Mouse (Mus musculus) heart, embryonic 16.5 days (tissue): ENCODE measurements around the gene Smad3. TPM values are rescaled to one million over a fixed set of nuclear protein-coding genes. Genes with fewer than 3 reads are reported as not detected.

Experiments used
- ATAC-seq: fragments of 200-750 bp; cut with Nextera tagmentation; replicated peaks from 2 replicates; pipeline ENCODE4 v1.8.0; 2017; ENCODE audit warnings: moderate number of reproducible peaks; ENCODE audit not compliant: insufficient read depth, low FRiP score; ENCODE audit errors: extremely low read depth
- H3K27ac ChIP-seq: fragments of 300-500 bp; sonication (generic); 2 replicates; pipeline ENCODE4 v1.5.1; 2014; ENCODE audit warnings: mild to moderate bottlenecking, low read length, control low read depth, moderate library complexity
- H3K27me3 ChIP-seq: fragments of 300-500 bp; sonication (generic); 2 replicates; pipeline ENCODE4 v1.6.1; 2014; ENCODE audit warnings: low read length, mixed read lengths; ENCODE audit not compliant: control insufficient read depth, insufficient read depth
- H3K36me3 ChIP-seq: fragments of 300-500 bp; sonication (generic); 2 replicates; pipeline ENCODE4 v1.6.1; 2014; ENCODE audit not compliant: control insufficient read depth, insufficient read depth
- H3K4me1 ChIP-seq: fragments of 300-500 bp; sonication (generic); 2 replicates; pipeline ENCODE4 v1.6.1; 2014; ENCODE audit warnings: low read length, mixed read lengths; ENCODE audit not compliant: control insufficient read depth, insufficient read depth
- H3K4me2 ChIP-seq: fragments of 300-500 bp; sonication (generic); 2 replicates; pipeline ENCODE4 v1.6.1; 2014; ENCODE audit warnings: low read depth, mild to moderate bottlenecking, control low read depth, low read length
- H3K4me3 ChIP-seq: fragments of 300-500 bp; sonication (generic); 2 replicates; pipeline ENCODE4 v1.5.1; 2014; ENCODE audit warnings: mild to moderate bottlenecking, control low read depth, low read length
- H3K9ac ChIP-seq: fragments of 300-500 bp; sonication (generic); 2 replicates; pipeline ENCODE4 v1.6.1; 2014; ENCODE audit warnings: low read length, control low read depth
- H3K9me3 ChIP-seq: fragments of 300-500 bp; sonication (generic); replicated peaks from 2 replicates; pipeline ENCODE4 v1.6.1; 2016; ENCODE audit warnings: low read length; ENCODE audit not compliant: control insufficient read depth
- WGBS: fragments of 180-500 bp; shearing (Covaris S2); extraction: QIAGEN DNeasy Blood & Tissue Kit; methylation state at CpG from one replicate; pipeline ENCODE4 v1.1.7; 2014; 5-methylcytosine and 5-hydroxymethylcytosine counted together
- polyA plus RNA-seq: library from polyadenylated mRNA; unstranded; fragments of >200 nt; fragmentation: Nextera tagmentation; extraction: Ambion mirVana; gene quantifications from 2 replicates; pipeline ENCODE4 v1.2.1, GENCODE M21; 2015

Gene Smad3
- polyA plus RNA-seq, 1 experiment from 2014 or later, result 12.5 TPM

DNA sequence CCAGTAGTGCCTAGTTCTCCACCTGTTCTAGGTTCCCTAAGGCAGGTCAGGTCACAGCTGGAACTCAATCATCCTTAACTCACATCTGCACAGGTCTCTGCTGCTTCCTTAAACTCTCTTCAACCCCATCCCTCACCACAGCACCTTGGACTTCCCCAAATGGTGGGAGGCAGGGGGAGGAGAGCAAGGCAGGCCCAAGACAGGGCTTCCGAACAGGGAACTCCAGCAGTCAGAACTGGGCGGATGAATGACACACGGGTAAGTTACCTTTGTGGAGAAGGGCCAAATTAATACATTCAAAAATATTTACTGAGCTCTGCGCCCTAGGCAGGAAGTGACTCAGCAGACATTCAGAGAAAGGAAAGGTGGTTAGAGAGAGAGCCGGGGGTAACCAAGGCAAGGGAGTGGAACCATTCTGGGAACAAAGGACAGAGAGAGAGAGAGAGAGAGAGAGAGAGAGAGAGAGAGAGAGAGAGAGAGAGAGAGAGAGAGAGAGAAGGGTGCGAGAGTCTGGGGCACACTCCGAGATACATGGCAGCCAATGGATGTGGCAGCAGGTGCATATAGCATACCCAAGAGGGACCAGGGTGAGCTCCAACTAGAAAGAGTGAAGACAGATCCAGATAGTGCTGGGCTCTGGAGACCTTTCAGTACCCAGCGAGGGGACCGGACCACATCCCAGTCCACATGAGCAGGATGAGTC is 36.1 kb downstream of the Smad3 start:
- H3K9ac ChIP-seq, result no peak overlapping the region
- no peaks in the 10 kb centered on the region for H3K27me3 ChIP-seq
- no peaks in the 10 kb centered on the region for H3K9me3 ChIP-seq
- WGBS, result 68% methylated on average over 9 of the region's 9 CpGs
- H3K27ac ChIP-seq, result peak overlapping the region; percentile 5
- no peak for ATAC-seq
- no peak overlapping the region for H3K4me2 ChIP-seq
- H3K36me3 ChIP-seq, result no peaks in the 10 kb centered on the region
- H3K4me1 ChIP-seq, result peaks cover 88% of the 10 kb centered on the region
- H3K4me3 ChIP-seq, result no peak overlapping the region

- ATAC-seq, result 0 out of 2 replicates have a peak, but pooled peaks have one; percentile 9
- no peaks in the 10 kb centered on the region for H3K36me3 ChIP-seq
- H3K4me1 ChIP-seq, result peaks cover 88% of the 10 kb centered on the region
- peak overlapping the region; percentile 5 for H3K27ac ChIP-seq
- no peaks in the 10 kb centered on the region for H3K27me3 ChIP-seq
- H3K9me3 ChIP-seq, result no peaks in the 10 kb centered on the region
- 20% methylated on average over 6 of the region's 6 CpGs for WGBS
- H3K9ac ChIP-seq, result peak overlapping the region; percentile 28; the same call in 1 of the 2 replicates
- no peak overlapping the region for H3K4me2 ChIP-seq
- H3K4me3 ChIP-seq, result no peak overlapping the region
These were observed 37.1 kb downstream of the Smad3 start for GRCm38 (mm10) chr9:63720715-63721114.

- Histone ChIP-seq H3K27me3 (no peaks in the 10 kb centered on the region), H3K27ac (no peak overlapping the region), H3K9ac (no peak overlapping the region), H3K9me3 (no peaks in the 10 kb centered on the region), H3K4me2 (no peak overlapping the region), H3K4me3 (no peak overlapping the region), H3K36me3 (no peaks in the 10 kb centered on the region), H3K4me1 (peaks cover 89% of the 10 kb centered on the region)
- no peak for ATAC-seq
- WGBS, result 60% methylated on average over 16 of the region's 16 CpGs
These were observed 37.9 kb downstream of the Smad3 start for GRCm38 (mm10) chr9:63719770-63720440.

DNA sequence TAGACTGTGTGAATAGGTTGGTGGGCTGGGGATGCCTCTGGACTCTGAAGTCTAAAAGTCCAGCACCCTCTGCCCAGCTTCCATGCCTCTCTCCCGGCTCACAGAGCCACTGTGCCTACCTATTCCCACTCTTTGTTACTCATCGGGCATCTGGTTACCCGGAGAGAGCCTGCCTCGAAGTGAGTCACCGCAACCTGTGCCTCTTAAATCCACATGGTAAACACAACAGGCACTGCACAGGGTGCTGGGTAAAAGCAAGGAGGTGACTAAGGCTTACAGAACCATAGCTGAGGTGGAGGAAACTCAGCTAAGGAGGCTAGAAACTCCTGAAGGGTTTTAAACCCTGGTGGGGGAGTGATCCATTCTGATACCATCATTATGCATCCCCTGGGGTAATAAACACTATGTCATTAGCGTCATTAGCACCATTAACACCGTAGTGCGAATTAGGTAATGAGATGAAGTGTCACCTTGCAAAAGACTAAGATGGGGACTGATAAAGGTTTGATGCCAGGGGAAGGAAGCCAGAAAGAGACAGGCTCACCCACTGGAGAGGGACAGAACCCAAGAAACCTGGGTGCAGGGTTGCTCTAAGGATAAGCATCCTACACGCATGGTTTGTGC is 38.9 kb downstream of the Smad3 start:
- ATAC-seq, result no peak
- no peak overlapping the region for H3K4me2 ChIP-seq
- WGBS, result 79% methylated on average over 9 of the region's 9 CpGs
- no peak overlapping the region for H3K4me3 ChIP-seq
- no peaks in the 10 kb centered on the region for H3K36me3 ChIP-seq
- H3K4me1 ChIP-seq, result peaks cover 84% of the 10 kb centered on the region
- no peak overlapping the region for H3K9ac ChIP-seq
- no peak overlapping the region for H3K27ac ChIP-seq
- H3K9me3 ChIP-seq, result no peaks in the 10 kb centered on the region
- no peaks in the 10 kb centered on the region for H3K27me3 ChIP-seq

DNA sequence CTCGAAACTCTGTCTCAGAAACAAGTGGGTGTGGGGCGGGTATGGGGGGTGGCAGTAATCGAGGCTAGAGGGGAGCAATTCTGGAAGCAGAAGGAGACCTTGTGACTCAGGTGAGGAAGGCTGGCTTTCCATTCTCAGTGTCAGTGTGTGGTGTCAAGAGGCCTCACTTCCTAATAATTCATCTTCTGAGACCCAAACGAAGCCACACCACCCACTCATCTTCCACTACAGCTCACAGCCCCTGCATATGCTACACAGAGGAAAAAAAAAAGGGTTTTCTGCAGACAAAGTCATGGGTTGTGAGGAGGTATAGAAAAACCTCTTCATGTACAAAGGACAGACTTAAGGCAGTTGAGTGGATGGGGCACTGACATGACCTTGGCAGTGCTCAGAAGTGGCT is 39.6 kb downstream of the Smad3 start:
- ATAC-seq, result no peak
- H3K4me3 ChIP-seq, result no peak overlapping the region
- no peak overlapping the region for H3K9ac ChIP-seq
- H3K4me2 ChIP-seq, result no peak overlapping the region
- no peaks in the 10 kb centered on the region for H3K27me3 ChIP-seq
- no peaks in the 10 kb centered on the region for H3K36me3 ChIP-seq
- peaks cover 83% of the 10 kb centered on the region for H3K4me1 ChIP-seq
- H3K27ac ChIP-seq, result no peak overlapping the region
- H3K9me3 ChIP-seq, result no peaks in the 10 kb centered on the region
- WGBS, result 81% methylated on average over 4 of the region's 4 CpGs

DNA sequence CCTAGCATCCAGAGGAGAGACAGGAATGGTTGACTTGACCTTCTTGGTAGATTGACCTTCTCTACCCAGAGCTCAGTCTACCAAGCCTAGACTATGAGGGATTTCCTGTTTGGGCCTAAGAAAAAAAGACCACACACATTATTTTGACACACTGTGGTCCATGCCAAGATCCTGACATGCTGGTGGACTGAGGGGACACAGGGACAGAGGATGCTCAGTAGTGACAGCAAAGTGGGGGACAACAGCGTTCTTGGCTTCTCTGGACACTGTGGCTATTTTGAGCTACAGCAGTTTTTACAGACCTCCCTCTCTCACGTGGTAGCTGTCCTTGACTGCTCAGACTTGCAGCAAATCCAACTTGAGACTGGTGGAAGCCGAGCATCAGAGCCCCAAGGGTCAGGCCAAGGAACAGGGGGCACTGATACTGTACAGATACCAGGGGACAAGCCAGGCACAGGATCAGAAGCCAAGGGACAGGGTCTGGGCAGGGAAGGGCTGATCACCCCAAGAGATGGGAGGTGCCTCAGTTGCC is 40.3 kb downstream of the Smad3 start:
- Histone ChIP-seq H3K27ac (peak overlapping the region; percentile 63), H3K9ac (no peak overlapping the region), H3K36me3 (no peaks in the 10 kb centered on the region), H3K27me3 (no peaks in the 10 kb centered on the region), H3K9me3 (no peaks in the 10 kb centered on the region), H3K4me2 (no peak overlapping the region), H3K4me1 (peaks cover 81% of the 10 kb centered on the region), H3K4me3 (no peak overlapping the region)
- ATAC-seq, result no peak
- WGBS, result 22% methylated on average over 3 of the region's 3 CpGs

DNA sequence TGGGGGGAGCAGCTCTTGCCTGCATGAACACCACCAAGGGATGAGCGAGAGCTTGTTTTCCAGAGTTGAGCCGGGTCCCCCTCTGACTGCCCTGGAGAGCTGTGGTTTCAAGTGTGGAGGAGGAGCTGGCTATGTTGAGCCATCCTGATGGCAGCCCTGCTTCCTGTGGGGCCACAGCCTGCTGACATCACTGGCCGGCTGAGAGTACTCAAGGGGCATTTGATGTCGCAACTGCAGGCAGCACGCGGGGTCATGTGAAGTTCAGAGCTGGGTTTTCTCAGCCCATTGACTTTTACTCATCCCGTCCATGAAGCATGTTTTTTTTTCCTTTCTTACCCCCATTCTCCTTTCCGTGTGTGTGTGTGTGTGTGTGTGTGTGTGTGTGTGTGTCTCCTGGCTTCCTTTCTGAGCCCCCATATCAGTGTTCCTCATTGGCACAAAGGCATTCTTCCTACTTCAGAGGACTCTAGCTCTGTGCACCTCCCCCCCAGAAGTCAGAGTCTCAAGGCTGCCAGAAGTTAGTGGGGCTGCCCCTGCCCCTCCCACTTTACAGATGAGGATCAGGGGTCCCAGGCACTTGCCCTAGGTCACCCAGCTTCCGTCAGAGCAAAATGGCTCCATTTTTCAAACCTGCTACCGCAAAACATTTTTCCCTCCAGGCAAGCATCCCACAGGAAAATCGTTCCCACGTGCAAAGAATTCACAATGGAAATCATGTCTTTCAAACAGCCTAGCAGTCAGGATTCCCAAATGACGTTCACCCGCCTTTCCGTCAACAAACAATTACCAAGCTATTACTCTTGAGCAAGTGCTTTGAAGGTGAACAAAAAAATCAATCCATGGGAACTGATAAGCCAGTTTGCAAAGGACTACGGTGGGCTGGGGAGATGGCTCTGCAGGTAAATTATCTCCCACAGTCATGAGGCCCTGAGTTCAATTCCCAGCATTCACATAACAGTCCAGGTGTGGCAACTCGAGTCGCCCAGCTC is 41.4 kb downstream of the Smad3 start:
- peak overlapping the region; percentile 35; the same call in 1 of the 2 replicates for H3K4me2 ChIP-seq

GRCm38 (mm10) chr9:63714572-63714971 is 43.2 kb downstream of the Smad3 start:
- no peak overlapping the region for H3K9ac ChIP-seq
- H3K36me3 ChIP-seq, result 0 out of 2 replicates have a peak, but pooled peaks cover 4% of the 10 kb centered on the region
- H3K4me3 ChIP-seq, result no peak overlapping the region
- peaks cover 2% of the 10 kb centered on the region; the same call in 1 of the 2 replicates for H3K9me3 ChIP-seq
- H3K27ac ChIP-seq, result no peak overlapping the region
- no peak overlapping the region for H3K4me2 ChIP-seq
- 72% methylated on average over 6 of the region's 6 CpGs for WGBS
- peaks cover 64% of the 10 kb centered on the region for H3K4me1 ChIP-seq
- no peak for ATAC-seq
- no peaks in the 10 kb centered on the region for H3K27me3 ChIP-seq

More for the DNA sequence above, 41.4 kb downstream of the Smad3 start:
- 24% methylated on average over 18 of the region's 18 CpGs for WGBS
- peak; percentile 43 for ATAC-seq
- peaks cover 78% of the 10 kb centered on the region for H3K4me1 ChIP-seq
- H3K9me3 ChIP-seq, result no peaks in the 10 kb centered on the region
- H3K9ac ChIP-seq, result no peak overlapping the region
- H3K4me3 ChIP-seq, result no peak overlapping the region
- H3K36me3 ChIP-seq, result no peaks in the 10 kb centered on the region
- H3K27ac ChIP-seq, result peak overlapping the region; percentile 63
- no peaks in the 10 kb centered on the region for H3K27me3 ChIP-seq
